Mouse (Mus musculus): ENCODE results near the gene R3hdml. TPM values are rescaled to one million over a fixed set of nuclear protein-coding genes. Genes with fewer than 3 reads are reported as not detected.

R3hdml gene
- total and polyA plus RNA-seq, 2 experiments from 2014 or later = 0.56 to 1.1 TPM

GRCm38 (mm10) chr2:163471136-163471535, 21.0 kb upstream of the R3hdml start:
- H3K36me3 ChIP-seq (ENCODE audit: insufficient read depth) = peaks cover 28% of the 10 kb centered on the region
- no peak for DNase-seq
- H3K4me2 ChIP-seq (ENCODE audit: low read depth) = peak overlapping the region; percentile 77
- no peaks in the 10 kb centered on the region for H3K9me3 ChIP-seq (ENCODE audit: low read length)
- H3K4me1 ChIP-seq (ENCODE audit: insufficient read depth) = peaks cover 5% of the 10 kb centered on the region; the same call in 1 of the 2 replicates
- TF ChIP-seq CTCF (IDR thresholded peaks at IDR 0.05; ENCODE audit: low read depth) = no peak
- no peak overlapping the region for H3K9ac ChIP-seq
- no peaks in the 10 kb centered on the region for H3K27me3 ChIP-seq (ENCODE audit: insufficient read depth, low read length)
- ATAC-seq = no peak
- 56% methylated on average over 3 of the region's 3 CpGs for WGBS
- no peak overlapping the region for H3K27ac ChIP-seq (ENCODE audit: low read depth, low read length)
- H3K4me3 ChIP-seq (ENCODE audit: low read depth, low read length) = no peak overlapping the region

GRCm38 (mm10) chr2:163471710-163472465, 20.2 kb upstream of the R3hdml start:
- peak overlapping the region; percentile 77 for H3K4me2 ChIP-seq (ENCODE audit: low read depth)
- peak overlapping the region; percentile 71 for H3K27ac ChIP-seq (ENCODE audit: low read depth, low read length)
- TF ChIP-seq CTCF (IDR thresholded peaks at IDR 0.05; ENCODE audit: low read depth) = no peak
- peaks cover 24% of the 10 kb centered on the region for H3K36me3 ChIP-seq (ENCODE audit: insufficient read depth)
- H3K4me3 ChIP-seq (ENCODE audit: low read depth, low read length) = peak overlapping the region; percentile 91
- H3K4me1 ChIP-seq (ENCODE audit: insufficient read depth) = peaks cover 5% of the 10 kb centered on the region; the same call in 1 of the 2 replicates
- H3K9me3 ChIP-seq (ENCODE audit: low read length) = no peaks in the 10 kb centered on the region
- 5% methylated on average over 36 of the region's 36 CpGs for WGBS
- no peaks in the 10 kb centered on the region for H3K27me3 ChIP-seq (ENCODE audit: insufficient read depth, low read length)
- H3K9ac ChIP-seq = peak overlapping the region; percentile 81
- ATAC-seq (peak; percentile 84), DNase-seq (no peak)

- Histone ChIP-seq H3K27me3 (ENCODE audit: insufficient read depth, low read length) (no peaks in the 10 kb centered on the region), H3K9ac (peak within 1 kb of the TSS; percentile 81), H3K9me3 (ENCODE audit: low read length) (no peaks in the 10 kb centered on the region), H3K27ac (ENCODE audit: low read depth, low read length) (peak within 1 kb of the TSS; percentile 71), H3K36me3 (ENCODE audit: insufficient read depth) (peaks cover 21% of the 10 kb centered on the region), H3K4me1 (ENCODE audit: insufficient read depth) (peaks cover 5% of the 10 kb centered on the region; the same call in 1 of the 2 replicates), H3K4me2 (ENCODE audit: low read depth) (peak within 1 kb of the TSS; percentile 77), H3K4me3 (ENCODE audit: low read depth, low read length) (peak within 1 kb of the TSS; percentile 91)
- DNase-seq (peak; percentile 98), ATAC-seq (peak; percentile 95)
- TF ChIP-seq CTCF (IDR thresholded peaks at IDR 0.05; ENCODE audit: low read depth) = peak; percentile 100
- under 1% methylated on average over 30 of the region's 30 CpGs for WGBS
Observed at GRCm38 (mm10) chr2:163472466-163472851, 19.7 kb upstream of the R3hdml start, which contains the start of gene Fitm2. Gene Fitm2, minus strand, starts transcription at chr2:163472629.

GRCm38 (mm10) chr2:163480191-163480825, 11.8 kb upstream of the R3hdml start:
- Histone ChIP-seq H3K4me3 (ENCODE audit: low read depth, low read length) (no peak overlapping the region), H3K4me1 (ENCODE audit: insufficient read depth) (no peaks in the 10 kb centered on the region), H3K9ac (no peak overlapping the region), H3K27ac (ENCODE audit: low read depth, low read length) (no peak overlapping the region), H3K9me3 (ENCODE audit: low read length) (no peaks in the 10 kb centered on the region), H3K36me3 (ENCODE audit: insufficient read depth) (no peaks in the 10 kb centered on the region), H3K4me2 (ENCODE audit: low read depth) (no peak overlapping the region), H3K27me3 (ENCODE audit: insufficient read depth, low read length) (peaks cover 9% of the 10 kb centered on the region; the same call in 1 of the 2 replicates)
- peak; percentile 48 for TF ChIP-seq CTCF (IDR thresholded peaks at IDR 0.05; ENCODE audit: low read depth)
- 55% methylated on average over 18 of the region's 18 CpGs for WGBS
- ATAC-seq (no peak), DNase-seq (no peak)

GRCm38 (mm10) chr2:163481539-163482029, 10.5 kb upstream of the R3hdml start:
- H3K27ac ChIP-seq (ENCODE audit: low read depth, low read length) = no peak overlapping the region
- H3K9me3 ChIP-seq (ENCODE audit: low read length) = no peaks in the 10 kb centered on the region
- H3K9ac ChIP-seq = no peak overlapping the region
- H3K27me3 ChIP-seq (ENCODE audit: insufficient read depth, low read length) = peaks cover 9% of the 10 kb centered on the region; the same call in 1 of the 2 replicates
- 0 out of 2 replicates have a peak overlapping the region, but pooled peaks have one; percentile 23 for H3K4me2 ChIP-seq (ENCODE audit: low read depth)
- peak; percentile 18; the same call in 1 of the 2 replicates for ATAC-seq
- DNase-seq = no peak
- WGBS = 3% methylated on average over 21 of the region's 21 CpGs
- H3K4me1 ChIP-seq (ENCODE audit: insufficient read depth) = no peaks in the 10 kb centered on the region
- H3K36me3 ChIP-seq (ENCODE audit: insufficient read depth) = no peaks in the 10 kb centered on the region
- H3K4me3 ChIP-seq (ENCODE audit: low read depth, low read length) = 0 out of 2 replicates have a peak overlapping the region, but pooled peaks have one; percentile 3
- peak; percentile 32; the same call in 1 of the 2 replicates for TF ChIP-seq CTCF (IDR thresholded peaks at IDR 0.05; ENCODE audit: low read depth)

GRCm38 (mm10) chr2:163487360-163487759, 4.8 kb upstream of the R3hdml start:
- no peak for ATAC-seq
- 88% methylated on average over 3 of the region's 3 CpGs for WGBS
- Histone ChIP-seq H3K9ac (no peak overlapping the region), H3K36me3 (ENCODE audit: insufficient read depth) (no peaks in the 10 kb centered on the region), H3K4me1 (ENCODE audit: insufficient read depth) (no peaks in the 10 kb centered on the region), H3K9me3 (ENCODE audit: low read length) (no peaks in the 10 kb centered on the region), H3K4me2 (ENCODE audit: low read depth) (no peak overlapping the region), H3K27me3 (ENCODE audit: insufficient read depth, low read length) (no peaks in the 10 kb centered on the region), H3K27ac (ENCODE audit: low read depth, low read length) (no peak overlapping the region), H3K4me3 (ENCODE audit: low read depth, low read length) (no peak overlapping the region)
- TF ChIP-seq CTCF (IDR thresholded peaks at IDR 0.05; ENCODE audit: low read depth) = no peak
- no peak for DNase-seq
